Mouse (Mus musculus): Measurements from ENCODE around the gene Ppa2. TPM values are rescaled to one million over a fixed set of nuclear protein-coding genes. Genes with fewer than 3 reads are reported as not detected.

Ppa2 gene
- total and polyA plus RNA-seq, 3 experiments, result 38.1 to 145 (median 67.3) TPM

DNA sequence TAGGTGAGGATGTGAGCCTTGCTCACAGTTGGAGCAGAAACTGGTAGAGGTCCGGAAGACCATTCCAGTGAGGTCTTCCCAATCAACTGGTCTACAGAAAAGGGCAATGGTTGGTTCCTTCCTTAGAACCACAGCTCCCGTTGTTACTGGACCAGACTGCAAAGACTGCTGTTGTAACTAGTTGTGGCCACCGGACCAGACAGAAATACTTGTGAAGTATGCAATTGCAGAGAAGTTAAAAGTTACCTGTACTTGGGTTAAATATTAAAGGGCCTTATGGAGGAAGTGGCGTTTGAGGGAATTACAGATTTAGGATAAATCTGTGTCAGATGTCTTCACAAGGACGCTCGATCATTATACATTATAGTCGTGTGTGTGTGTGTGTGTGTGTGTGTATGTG, 551 bp upstream of the Ppa2 start:
- Histone ChIP-seq H3K4me1 (ENCODE audit: insufficient read depth, low read depth, low read length) (peaks cover 27% of the 10 kb centered on the region), H3K36me3 (replicated peaks) (peaks cover 26% of the 10 kb centered on the region), H3K9me3 (replicated peaks) (no peaks in the 10 kb centered on the region), H3K4me3 (ENCODE audit: low read depth, low read length) (no peak overlapping the region; the same call in 1 of the 2 replicates), H3K27me3 (ENCODE audit: insufficient read depth, low read length) (peaks cover 2% of the 10 kb centered on the region; the same call in 1 of the 2 replicates)
- ATAC-seq (ENCODE audit: extremely low read depth, insufficient number of reproducible peaks, low FRiP score, poor library complexity, severe bottlenecking) (no peak), DNase-seq (ENCODE audit: low spot score) (no peak)
- TF ChIP-seq TAL1 (conservative IDR thresholded peaks at IDR 0.05; ENCODE audit: low read depth, low read length), result no peak
- no peak for TF ChIP-seq CTCF (IDR thresholded peaks at IDR 0.05; ENCODE audit: low read depth, low read length)
- TF ChIP-seq GATA1 (IDR thresholded peaks at IDR 0.05; ENCODE audit: borderline replicate concordance, low read length), result no peak
- no peak for TF ChIP-seq POLR2AphosphoS5 (IDR thresholded peaks at IDR 0.05; ENCODE audit: insufficient replicate concordance, low read depth, low read length)

- H3K36me3 ChIP-seq (replicated peaks), result peaks cover 29% of the 10 kb centered on the region
- TF ChIP-seq TAL1 (conservative IDR thresholded peaks at IDR 0.05; ENCODE audit: low read depth, low read length) (no peak), CTCF (IDR thresholded peaks at IDR 0.05; ENCODE audit: low read depth, low read length) (no peak), GATA1 (IDR thresholded peaks at IDR 0.05; ENCODE audit: borderline replicate concordance, low read length) (no peak), POLR2AphosphoS5 (IDR thresholded peaks at IDR 0.05; ENCODE audit: insufficient replicate concordance, low read depth, low read length) (no peak), GATA2 (IDR thresholded peaks at IDR 0.05; ENCODE audit: borderline replicate concordance, low read depth, low read length) (no peak)
- DNase-seq (ENCODE audit: low spot score), result no peak
- H3K4me3 ChIP-seq (ENCODE audit: low read depth, low read length), result peak overlapping the region; percentile 93
- 0 out of 2 replicates have a peak, but pooled peaks have one; percentile 4 for ATAC-seq (ENCODE audit: extremely low read depth, insufficient number of reproducible peaks, low FRiP score, poor library complexity, severe bottlenecking)
- H3K27me3 ChIP-seq (ENCODE audit: insufficient read depth, low read length), result peaks cover 2% of the 10 kb centered on the region; the same call in 1 of the 2 replicates
- peaks cover 30% of the 10 kb centered on the region for H3K4me1 ChIP-seq (ENCODE audit: insufficient read depth, low read depth, low read length)
- H3K9me3 ChIP-seq (replicated peaks), result no peaks in the 10 kb centered on the region
These were observed 884 bp downstream of the Ppa2 start for GRCm38 (mm10) chr3:133310809-133311179.

GRCm38 (mm10) chr3:133312331-133312730, 2.4 kb downstream of the Ppa2 start:
- no peaks in the 10 kb centered on the region for H3K27me3 ChIP-seq (ENCODE audit: insufficient read depth, low read length)
- ATAC-seq (ENCODE audit: extremely low read depth, insufficient number of reproducible peaks, low FRiP score, poor library complexity, severe bottlenecking), result no peak
- TF ChIP-seq GATA1 (IDR thresholded peaks at IDR 0.05; ENCODE audit: borderline replicate concordance, low read length), result no peak
- TF ChIP-seq CTCF (IDR thresholded peaks at IDR 0.05; ENCODE audit: low read depth, low read length), result no peak
- no peak for TF ChIP-seq GATA2 (IDR thresholded peaks at IDR 0.05; ENCODE audit: borderline replicate concordance, low read depth, low read length)
- TF ChIP-seq TAL1 (conservative IDR thresholded peaks at IDR 0.05; ENCODE audit: low read depth, low read length), result no peak
- no peak for TF ChIP-seq POLR2AphosphoS5 (IDR thresholded peaks at IDR 0.05; ENCODE audit: insufficient replicate concordance, low read depth, low read length)

GRCm38 (mm10) chr3:133312850-133313249, 2.9 kb downstream of the Ppa2 start:
- TF ChIP-seq GATA1 (IDR thresholded peaks at IDR 0.05; ENCODE audit: borderline replicate concordance, low read length), result no peak
- TF ChIP-seq POLR2AphosphoS5 (IDR thresholded peaks at IDR 0.05; ENCODE audit: insufficient replicate concordance, low read depth, low read length), result no peak
- TF ChIP-seq CTCF (IDR thresholded peaks at IDR 0.05; ENCODE audit: low read depth, low read length), result no peak
- no peak for TF ChIP-seq TAL1 (conservative IDR thresholded peaks at IDR 0.05; ENCODE audit: low read depth, low read length)
- no peak for TF ChIP-seq GATA2 (IDR thresholded peaks at IDR 0.05; ENCODE audit: borderline replicate concordance, low read depth, low read length)
- no peaks in the 10 kb centered on the region for H3K9me3 ChIP-seq (replicated peaks)
- H3K4me3 ChIP-seq (ENCODE audit: low read depth, low read length), result no peak overlapping the region
- H3K27me3 ChIP-seq (ENCODE audit: insufficient read depth, low read length), result no peaks in the 10 kb centered on the region
- no peak for DNase-seq (ENCODE audit: low spot score)
- ATAC-seq (ENCODE audit: extremely low read depth, insufficient number of reproducible peaks, low FRiP score, poor library complexity, severe bottlenecking), result no peak
- peaks cover 30% of the 10 kb centered on the region for H3K4me1 ChIP-seq (ENCODE audit: insufficient read depth, low read depth, low read length)
- H3K36me3 ChIP-seq (replicated peaks), result peaks cover 41% of the 10 kb centered on the region

More at GRCm38 (mm10) chr3:133312331-133312730, 2.4 kb downstream of the Ppa2 start:
- H3K36me3 ChIP-seq (replicated peaks), result peaks cover 38% of the 10 kb centered on the region
- peaks cover 30% of the 10 kb centered on the region for H3K4me1 ChIP-seq (ENCODE audit: insufficient read depth, low read depth, low read length)
- H3K4me3 ChIP-seq (ENCODE audit: low read depth, low read length), result no peak overlapping the region
- no peak for DNase-seq (ENCODE audit: low spot score)
- no peaks in the 10 kb centered on the region for H3K9me3 ChIP-seq (replicated peaks)

GRCm38 (mm10) chr3:133313491-133314199, 3.7 kb downstream of the Ppa2 start:
- H3K27me3 ChIP-seq (ENCODE audit: insufficient read depth, low read length), result no peaks in the 10 kb centered on the region
- H3K9me3 ChIP-seq (replicated peaks), result no peaks in the 10 kb centered on the region
- peaks cover 30% of the 10 kb centered on the region for H3K4me1 ChIP-seq (ENCODE audit: insufficient read depth, low read depth, low read length)
- ATAC-seq (ENCODE audit: extremely low read depth, insufficient number of reproducible peaks, low FRiP score, poor library complexity, severe bottlenecking), result no peak
- no peak for DNase-seq (ENCODE audit: low spot score)
- peak overlapping the region; percentile 11; the same call in 1 of the 2 replicates for H3K4me3 ChIP-seq (ENCODE audit: low read depth, low read length)
- peaks cover 48% of the 10 kb centered on the region for H3K36me3 ChIP-seq (replicated peaks)
- peak; percentile 75; the same call in 1 of the 2 replicates for TF ChIP-seq POLR2AphosphoS5 (IDR thresholded peaks at IDR 0.05; ENCODE audit: insufficient replicate concordance, low read depth, low read length)
- no peak for TF ChIP-seq TAL1 (conservative IDR thresholded peaks at IDR 0.05; ENCODE audit: low read depth, low read length)
- no peak for TF ChIP-seq GATA2 (IDR thresholded peaks at IDR 0.05; ENCODE audit: borderline replicate concordance, low read depth, low read length)
- no peak for TF ChIP-seq CTCF (IDR thresholded peaks at IDR 0.05; ENCODE audit: low read depth, low read length)
- TF ChIP-seq GATA1 (IDR thresholded peaks at IDR 0.05; ENCODE audit: borderline replicate concordance, low read length), result no peak

DNA sequence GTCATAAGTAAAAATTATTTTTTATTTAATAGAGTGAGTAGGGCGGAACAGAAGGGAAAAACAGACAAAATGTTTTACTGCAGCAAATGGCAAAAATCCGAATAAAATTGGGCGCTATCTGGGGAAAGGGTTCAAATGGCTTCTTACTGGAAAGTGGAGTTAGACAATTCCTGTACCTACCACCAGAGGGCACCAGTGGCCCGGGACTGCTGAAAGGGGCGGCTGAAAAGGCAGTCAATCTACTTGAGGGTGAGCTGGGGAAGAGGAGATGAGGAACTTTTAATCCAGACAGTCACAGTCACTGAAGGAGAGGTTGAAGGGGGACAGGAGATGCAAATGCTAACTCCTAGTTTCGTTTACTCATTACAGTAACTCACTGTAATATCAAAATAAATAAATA, 4.6 kb downstream of the Ppa2 start:
- H3K36me3 ChIP-seq (replicated peaks), result peaks cover 49% of the 10 kb centered on the region
- TF ChIP-seq CTCF (IDR thresholded peaks at IDR 0.05; ENCODE audit: low read depth, low read length), result peak; percentile 87
- no peak for TF ChIP-seq TAL1 (conservative IDR thresholded peaks at IDR 0.05; ENCODE audit: low read depth, low read length)
- TF ChIP-seq GATA2 (IDR thresholded peaks at IDR 0.05; ENCODE audit: borderline replicate concordance, low read depth, low read length), result no peak
- no peak for TF ChIP-seq POLR2AphosphoS5 (IDR thresholded peaks at IDR 0.05; ENCODE audit: insufficient replicate concordance, low read depth, low read length)
- no peak overlapping the region for H3K4me3 ChIP-seq (ENCODE audit: low read depth, low read length)
- ATAC-seq (ENCODE audit: extremely low read depth, insufficient number of reproducible peaks, low FRiP score, poor library complexity, severe bottlenecking) (no peak), DNase-seq (ENCODE audit: low spot score) (peak; percentile 59)
- H3K9me3 ChIP-seq (replicated peaks), result no peaks in the 10 kb centered on the region
- H3K4me1 ChIP-seq (ENCODE audit: insufficient read depth, low read depth, low read length), result peaks cover 30% of the 10 kb centered on the region
- no peaks in the 10 kb centered on the region for H3K27me3 ChIP-seq (ENCODE audit: insufficient read depth, low read length)

All from G1E (cell line).